Mouse (Mus musculus): ENCODE data around the gene Robo2.
A peak's percentile ranks its signal among the peaks of the same experiment; 100 is the strongest.

The Robo2 gene

DNA sequence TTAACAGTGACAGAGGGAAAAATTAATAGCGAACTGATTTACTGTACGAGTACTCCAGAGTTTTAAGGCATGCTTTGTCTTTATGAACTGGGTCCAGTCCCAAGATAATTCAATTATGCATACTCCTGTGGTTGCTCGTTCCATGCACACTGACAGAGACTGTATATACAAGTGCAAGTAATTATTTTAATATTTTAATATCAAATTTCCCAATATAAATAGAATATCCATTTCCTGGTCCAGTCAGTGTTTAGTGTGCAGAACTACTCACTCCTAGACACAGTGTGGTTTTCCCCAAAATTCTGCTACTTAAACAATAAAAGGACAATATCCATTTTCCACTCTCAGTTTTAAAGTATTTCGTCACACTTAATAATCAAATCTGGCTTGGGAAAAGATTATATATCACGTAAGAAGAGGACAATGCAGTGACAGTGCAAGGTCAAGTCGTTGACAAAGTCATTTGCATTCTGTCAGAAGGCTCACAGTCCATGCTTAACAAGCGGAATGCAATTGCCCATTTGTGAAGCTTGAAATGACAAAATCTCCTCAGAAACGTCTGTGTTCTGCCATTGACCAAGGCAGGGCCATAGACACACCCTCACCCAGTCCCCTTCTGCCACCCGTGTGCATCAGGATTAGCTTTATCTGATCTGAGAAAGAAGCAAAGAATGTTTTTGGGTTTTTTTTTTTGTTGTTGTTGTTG lies 89.8 kb downstream of the Robo2 start:
- DNase-seq, result no peak

DNA sequence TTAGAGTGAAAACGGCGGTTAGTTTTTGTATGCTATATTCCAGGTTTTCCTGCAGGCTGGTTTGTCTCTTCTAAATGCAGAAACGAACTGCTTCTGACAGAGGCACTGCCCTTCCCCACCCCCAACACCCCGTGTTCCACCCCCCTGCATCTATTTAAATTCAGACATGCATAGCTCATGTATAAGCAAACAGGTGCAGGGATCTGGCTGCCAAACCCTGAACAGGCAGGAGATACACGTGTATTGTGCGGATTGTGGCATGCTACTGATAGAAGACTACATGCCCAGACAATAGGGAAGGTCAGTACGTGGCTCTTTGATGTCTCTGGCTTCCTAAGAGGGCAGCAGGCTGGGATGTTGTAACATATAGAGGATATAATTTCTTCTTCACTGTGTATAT lies 95.5 kb downstream of the Robo2 start:
- DNase-seq, result no peak

DNA sequence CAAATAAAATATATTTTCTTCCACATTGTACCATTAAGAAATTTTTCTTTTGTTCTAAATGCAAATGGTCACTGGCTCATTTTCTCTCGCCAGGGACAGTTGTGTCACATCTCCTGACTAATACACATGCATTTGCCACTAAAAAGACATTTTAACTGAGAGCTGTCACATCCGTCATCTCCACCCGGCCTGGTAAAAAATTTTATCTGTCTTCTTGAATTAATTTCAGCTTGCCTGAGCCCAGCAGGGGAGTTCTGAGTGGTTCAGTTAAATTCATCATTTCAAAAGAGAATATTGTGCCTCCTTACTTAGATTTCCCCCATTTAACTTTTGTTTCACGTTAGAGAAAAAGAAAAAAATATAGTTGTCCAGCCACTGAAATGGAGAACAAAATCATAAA lies 98.4 kb downstream of the Robo2 start:
- peak; percentile 6 to 33 for DNase-seq

DNA sequence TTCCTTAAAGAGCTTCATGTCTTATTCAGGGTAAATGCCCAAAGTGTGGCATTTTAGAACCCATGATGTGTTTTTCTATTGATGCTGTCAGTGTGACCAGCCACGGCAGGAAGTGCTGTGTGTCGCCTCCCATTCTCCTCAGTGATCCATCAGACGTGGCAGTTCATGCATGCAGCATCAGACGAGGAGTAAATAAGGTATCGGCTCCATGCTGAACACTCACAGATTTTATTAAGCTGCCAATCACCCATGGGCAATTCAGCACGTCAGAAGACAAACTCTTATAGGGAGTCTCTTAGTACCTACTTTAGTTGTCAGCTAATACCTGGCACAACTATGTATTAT lies 104.1 kb downstream of the Robo2 start:
- no peak for DNase-seq

DNA sequence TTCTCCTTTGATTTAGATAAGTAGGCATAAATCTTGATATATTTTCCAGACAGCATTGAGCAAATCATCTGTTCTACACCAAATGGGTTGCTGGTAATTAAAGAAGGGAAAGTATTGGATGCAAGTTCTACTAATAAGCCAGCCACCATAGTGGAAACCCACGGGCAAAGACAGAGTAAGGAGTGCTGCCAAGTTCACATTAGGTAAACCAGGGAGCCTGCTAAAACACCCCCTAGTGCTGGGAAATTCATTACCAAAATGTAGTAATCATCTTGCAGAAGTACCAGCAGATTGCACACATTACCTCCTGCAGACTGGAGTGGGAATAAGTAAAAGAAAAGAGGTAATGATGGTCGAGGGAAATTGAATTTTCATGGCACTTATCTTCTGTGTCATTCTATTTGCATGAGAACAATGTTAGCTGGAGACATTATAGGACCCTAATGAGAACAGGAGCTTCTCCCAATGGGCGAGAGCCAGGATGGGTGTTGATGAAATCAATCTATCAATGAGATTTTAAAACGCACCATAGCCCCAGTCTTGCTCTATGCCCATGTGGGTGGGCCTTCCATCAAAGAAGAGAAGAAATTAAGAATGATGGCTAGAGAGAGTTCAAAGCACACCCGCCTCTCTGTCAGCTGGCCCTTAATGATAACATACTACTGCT lies 104.6 kb downstream of the Robo2 start:
- no peak for DNase-seq

DNA sequence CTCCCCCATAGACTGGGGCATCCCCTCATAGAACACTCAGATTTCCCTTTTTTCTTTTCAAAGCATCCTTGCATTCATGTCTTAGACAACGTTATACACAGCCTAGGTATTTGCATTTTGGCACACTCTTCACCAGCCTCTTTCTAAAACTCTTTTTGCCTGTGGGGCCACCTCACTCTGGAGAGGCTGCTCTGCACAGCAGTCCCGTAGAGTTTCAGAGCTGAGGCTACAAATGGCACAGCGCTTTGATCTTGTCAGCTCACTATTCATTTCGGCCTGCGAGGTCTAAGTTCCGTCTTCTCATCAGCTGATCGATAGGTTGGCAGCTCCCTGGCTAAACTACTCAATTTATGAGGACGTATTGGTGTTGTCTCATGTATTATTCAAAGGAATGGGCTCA lies 123.7 kb downstream of the Robo2 start:
- DNase-seq, result no peak

- DNase-seq, result no peak
These were observed 129.1 kb downstream of the Robo2 start for GRCm38 (mm10) chr16:74282549-74282948.

- no peak for DNase-seq
These were observed 134.6 kb downstream of the Robo2 start for GRCm38 (mm10) chr16:74276855-74277573.

- DNase-seq, result no peak
These were observed 137.0 kb downstream of the Robo2 start for GRCm38 (mm10) chr16:74274596-74274995.

- DNase-seq, result no peak
These were observed 138.6 kb downstream of the Robo2 start for GRCm38 (mm10) chr16:74272993-74273392.

DNA sequence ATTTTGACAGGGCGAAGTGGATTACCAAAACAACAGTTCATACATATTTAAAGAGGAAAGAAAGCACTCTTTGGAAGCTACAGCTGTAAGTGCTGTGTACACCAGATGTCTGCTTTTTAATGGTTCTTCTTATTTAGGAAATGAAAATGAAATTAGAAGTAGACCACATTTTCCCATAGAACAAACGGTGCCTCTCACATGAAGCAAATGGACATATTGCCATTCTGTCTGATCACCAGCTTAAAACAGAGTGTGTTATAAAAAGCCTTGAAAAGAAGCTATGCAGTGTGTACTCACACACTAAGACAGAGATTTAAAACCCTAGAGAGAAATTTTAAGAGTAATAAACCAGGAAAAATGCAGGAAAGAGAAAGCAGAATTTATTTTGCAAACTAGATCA lies 153.4 kb downstream of the Robo2 start:
- DNase-seq, result no peak

DNA sequence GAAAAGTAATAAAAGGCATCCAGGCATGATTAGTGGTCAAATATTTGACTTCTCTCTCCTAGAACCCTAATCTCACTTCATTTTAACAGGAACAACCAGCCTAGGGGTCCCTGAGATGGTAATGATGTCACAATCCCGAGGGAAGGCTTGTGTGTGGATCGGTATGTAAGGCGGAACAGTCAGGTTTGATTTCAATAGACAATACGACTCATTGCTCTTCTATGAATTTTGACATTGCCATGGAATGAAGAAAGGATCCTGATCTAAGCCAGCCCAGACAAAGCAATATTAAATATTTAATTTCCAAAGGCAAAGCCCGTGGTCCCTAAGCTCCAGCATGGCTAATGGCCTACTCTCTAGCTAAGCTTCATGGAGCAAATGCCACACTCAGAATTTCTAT lies 167.2 kb downstream of the Robo2 start:
- DNase-seq, result no peak

DNA sequence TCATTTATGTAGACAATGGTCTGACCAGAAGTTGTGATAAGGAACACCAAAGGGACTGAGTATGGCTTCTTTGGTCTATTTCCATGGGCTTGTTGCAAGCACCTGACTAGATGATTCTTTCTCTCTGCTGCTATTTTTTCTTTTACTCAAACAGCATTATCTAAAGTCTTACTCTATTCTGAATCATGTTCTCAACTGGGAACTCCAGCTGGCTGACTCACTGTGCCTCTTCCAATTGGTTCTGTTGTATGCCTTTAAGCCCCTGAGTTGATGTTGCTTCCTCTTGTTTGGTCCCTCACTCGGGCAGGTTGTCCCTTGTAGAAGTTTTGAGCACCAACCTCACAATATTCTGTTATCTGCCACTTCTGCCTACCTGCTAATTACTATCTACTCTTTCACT lies 170.1 kb downstream of the Robo2 start:
- DNase-seq, result no peak

GRCm38 (mm10) chr16:74237411-74237930 lies 174.2 kb downstream of the Robo2 start:
- DNase-seq, result no peak

DNA sequence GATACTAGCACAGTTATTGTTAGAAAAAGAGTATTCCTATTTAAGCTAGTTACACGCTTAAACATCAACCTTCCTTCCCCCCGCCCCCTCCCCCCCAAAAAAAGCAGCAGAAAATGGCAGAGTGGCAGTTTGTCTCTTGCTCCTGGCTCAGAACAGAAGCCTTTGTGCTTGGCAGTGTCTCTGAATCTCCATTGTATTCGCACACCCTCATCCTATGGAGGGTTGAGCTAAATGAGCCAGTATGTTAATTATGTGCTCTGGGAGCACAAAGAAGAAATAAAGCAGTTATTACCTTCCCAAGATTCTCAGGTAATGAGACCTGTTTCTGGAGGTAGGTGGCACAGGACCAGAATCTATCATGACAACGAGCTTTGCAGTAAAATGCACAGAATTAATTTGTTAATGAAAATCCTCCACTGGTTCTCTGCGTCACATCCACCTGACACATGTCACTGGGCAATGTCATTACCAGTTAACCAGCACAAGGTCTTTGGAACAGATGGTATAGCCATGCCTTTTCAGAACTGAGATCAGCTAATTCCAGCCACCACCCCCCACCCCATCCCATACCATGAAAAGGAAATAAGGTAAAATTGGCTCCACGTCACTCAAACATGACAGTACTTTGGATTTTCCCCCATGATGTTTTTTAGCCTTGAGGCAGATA lies 177.1 kb downstream of the Robo2 start:
- no peak for DNase-seq

DNA sequence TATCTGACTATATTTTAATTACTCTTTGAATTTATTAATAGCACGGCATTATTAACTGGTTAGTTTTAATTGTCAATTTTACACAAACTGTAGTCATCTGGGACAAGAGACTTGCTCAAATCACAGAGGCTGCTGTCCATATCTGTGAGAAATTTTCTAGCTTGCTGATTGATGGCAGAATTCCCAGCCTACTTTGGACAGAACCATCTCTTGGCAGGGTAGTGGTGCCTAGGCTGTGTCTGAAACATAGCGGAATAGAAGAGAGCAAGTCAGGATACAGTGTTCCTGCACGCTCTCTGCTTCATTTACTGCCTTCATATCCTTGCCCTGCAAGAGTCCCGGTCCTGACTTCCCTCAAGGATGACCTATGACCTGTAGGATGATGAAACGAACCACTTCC lies 178.0 kb downstream of the Robo2 start:
- peak in 1 of 2 experiments; percentile 12 for DNase-seq

GRCm38 (mm10) chr16:74227285-74227684 lies 184.3 kb downstream of the Robo2 start:
- no peak for DNase-seq

DNA sequence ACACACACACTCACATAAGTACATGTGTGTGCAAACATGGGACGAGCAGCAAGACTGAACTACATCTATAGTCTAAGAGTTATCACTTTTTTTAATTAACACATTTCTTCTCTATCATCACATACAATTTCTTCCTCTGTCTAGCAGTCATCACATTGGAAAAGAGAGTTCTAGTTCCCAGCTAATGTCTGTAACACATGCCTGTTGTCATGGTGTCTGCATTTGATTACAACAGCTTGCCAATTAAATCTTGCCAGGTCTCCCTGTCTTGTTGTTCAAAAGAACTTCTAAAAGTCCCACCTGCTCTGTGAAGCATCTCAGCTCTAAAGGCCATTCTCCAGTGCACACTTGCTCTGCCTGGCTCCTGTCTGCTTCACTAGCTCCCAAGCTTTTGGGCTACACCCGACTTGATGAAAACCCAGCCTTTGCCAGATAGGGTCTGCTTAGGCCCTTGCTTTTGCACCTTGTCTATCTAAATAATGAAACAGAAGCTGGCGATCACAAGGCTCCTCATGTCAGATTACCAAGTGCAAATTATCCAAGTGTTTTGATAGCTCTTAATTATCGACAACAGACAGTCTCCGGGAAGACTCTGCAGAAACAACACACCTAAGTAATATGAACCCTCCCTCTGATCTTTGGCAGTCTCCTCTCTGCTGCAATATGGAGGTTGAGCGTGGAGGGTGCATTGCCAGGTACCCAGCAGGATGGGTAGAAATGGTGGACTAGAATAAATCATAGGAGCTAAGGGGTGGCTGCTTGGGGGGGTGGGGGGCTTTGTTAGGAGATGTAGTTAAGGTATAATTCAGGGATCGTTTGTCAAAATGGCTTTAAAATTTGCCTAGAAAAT lies 186.0 kb downstream of the Robo2 start:
- no peak for DNase-seq

DNA sequence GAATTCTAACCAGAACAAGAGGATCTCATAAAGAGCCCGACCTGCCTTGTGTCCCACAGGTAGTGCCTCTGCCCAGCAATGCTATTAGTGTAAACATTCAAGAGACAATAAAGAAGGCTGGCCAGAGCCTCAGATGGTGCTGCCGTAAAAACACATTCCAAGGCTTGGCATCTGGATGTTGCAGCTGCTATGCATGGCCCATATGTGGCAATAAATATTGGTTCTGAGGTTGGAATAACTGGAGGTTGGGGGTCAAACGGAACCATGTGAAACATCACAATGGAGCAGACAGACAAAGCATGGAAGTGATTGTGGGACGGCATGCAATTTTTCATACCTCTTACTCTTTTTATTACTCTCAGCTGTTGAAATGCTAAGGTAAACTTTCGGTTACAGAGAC lies 189.1 kb downstream of the Robo2 start:
- no peak for DNase-seq

DNA sequence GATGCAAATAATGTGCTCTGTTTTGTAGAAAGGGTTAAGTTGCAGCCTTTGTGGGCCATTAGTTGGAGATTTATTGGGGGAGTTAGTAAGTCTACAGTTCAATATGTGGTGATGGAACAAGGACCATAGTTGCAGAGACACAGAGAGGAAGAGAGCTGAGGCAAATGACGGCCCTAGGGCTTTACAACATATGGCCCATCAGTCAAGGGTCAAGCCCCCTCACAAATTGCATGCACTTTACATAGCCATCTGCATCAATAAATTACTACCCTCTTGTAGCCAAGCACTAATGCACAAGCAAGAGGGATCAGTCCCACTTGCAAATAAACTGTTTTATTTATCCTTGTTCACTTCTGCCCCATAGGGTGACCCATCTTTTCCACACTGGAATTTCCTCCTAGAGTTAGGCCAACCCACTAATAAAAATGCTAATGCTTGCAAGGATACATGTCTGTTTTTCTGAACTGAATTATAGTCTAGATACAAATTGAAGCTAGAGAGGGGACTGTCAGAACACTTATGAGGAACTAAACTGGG lies 194.7 kb downstream of the Robo2 start:
- no peak for DNase-seq

GRCm38 (mm10) chr16:74215791-74216190 lies 195.8 kb downstream of the Robo2 start:
- DNase-seq, result no peak

GRCm38 (mm10) chr16:74200705-74201104 lies 210.9 kb downstream of the Robo2 start:
- no peak for DNase-seq
